Mouse (Mus musculus): ENCODE measurements around the gene Gm10718.
"Not testable (repeated sequence)": the region's sequence is repeated elsewhere in the genome, so short reads cannot be mapped to it uniquely, and the experiment has no call there.

- TF ChIP-seq CTCF (IDR thresholded peaks at IDR 0.05; ENCODE audit: low read depth, low read length); POLR2A (IDR thresholded peaks at IDR 0.05; ENCODE audit: borderline replicate concordance, low read depth, low read length): not testable (repeated sequence)
These were observed 4.4 kb upstream of the Gm10718 start for GRCm38 (mm10) chr9:3018944-3019343.
